Mouse (Mus musculus) megakaryocyte, adult 5-6 weeks (primary cell): ENCODE results near the gene Fcrl5. TPM values are rescaled to one million over a fixed set of nuclear protein-coding genes. Genes with fewer than 3 reads are reported as not detected.

ENCODE experiments used
- ATAC-seq: 2 replicates; pipeline ENCODE4 v1.8.0; 2016; ENCODE audit warnings: mild to moderate bottlenecking, inconsistent platforms; ENCODE audit not compliant: poor library complexity, severe bottlenecking
- total RNA-seq, 2 experiments: library from RNA; stranded (forward) in 1 of 2; stranded (reverse) in 1 of 2; fragments of 153-499, 151-499 nt in 1 of 2; fragments of 221-1000, 200-1000 nt in 1 of 2; gene quantifications; 2 replicates each; pipeline versions ENCODE4 v1.2.3 to v1.2.4; 2015 to 2017

Gene Fcrl5
- total RNA-seq, 2 experiments from 2014 or later: not detected

GRCm38 (mm10) chr3:87528021-87528420 is 92.4 kb downstream of the Fcrl5 start:
- ATAC-seq: no peak

- no peak for ATAC-seq
These were observed 93.3 kb downstream of the Fcrl5 start for GRCm38 (mm10) chr3:87528841-87529240.

GRCm38 (mm10) chr3:87529568-87529967 is 94.0 kb downstream of the Fcrl5 start:
- peak; percentile 64 for ATAC-seq

GRCm38 (mm10) chr3:87530234-87530633 is 94.7 kb downstream of the Fcrl5 start:
- no peak for ATAC-seq

GRCm38 (mm10) chr3:87533667-87534378 is 98.2 kb downstream of the Fcrl5 start:
- no peak for ATAC-seq

- no peak for ATAC-seq
These were observed 102.5 kb downstream of the Fcrl5 start for GRCm38 (mm10) chr3:87538034-87538433.

GRCm38 (mm10) chr3:87540028-87540675 is 104.6 kb downstream of the Fcrl5 start:
- no peak for ATAC-seq

GRCm38 (mm10) chr3:87540714-87541113 is 105.1 kb downstream of the Fcrl5 start:
- no peak for ATAC-seq

- ATAC-seq: no peak
These were observed 107.1 kb downstream of the Fcrl5 start for GRCm38 (mm10) chr3:87542481-87543215.

- ATAC-seq: no peak
These were observed 110.0 kb downstream of the Fcrl5 start for GRCm38 (mm10) chr3:87545554-87545953.

- no peak for ATAC-seq
These were observed 110.7 kb downstream of the Fcrl5 start for GRCm38 (mm10) chr3:87546291-87546721.

GRCm38 (mm10) chr3:87549908-87550307 is 114.3 kb downstream of the Fcrl5 start:
- ATAC-seq: no peak

Other genes with a start within 250 kb of the Fcrl5 start
- gene Fcrls, start 172.0 kb upstream of the Fcrl5 start, total RNA-seq (2015): 0.49 TPM in 1 of 2 replicates, not detected in the other
- 0.22 and 3.5 TPM in 2 replicates for gene Fcrls, start 172.0 kb upstream of the Fcrl5 start, total RNA-seq (2017)
- 0.62 TPM in 1 of 2 replicates, not detected in the other for gene Cd5l, start 77.9 kb upstream of the Fcrl5 start, total RNA-seq (2015)
- gene Cd5l, start 77.9 kb upstream of the Fcrl5 start, total RNA-seq (2017): 0.70 and 1.7 TPM in 2 replicates
- 4.0 and 5.8 TPM in 2 replicates for gene Fcrl1, start 59.4 kb upstream of the Fcrl5 start, total RNA-seq (2015)
- 2.9 and 3.6 TPM in 2 replicates for gene Fcrl1, start 59.4 kb upstream of the Fcrl5 start, total RNA-seq (2017)
- gene Etv3, start 89.6 kb downstream of the Fcrl5 start, total RNA-seq (2015): 12.9 and 13.8 TPM in 2 replicates
- gene Etv3, start 89.6 kb downstream of the Fcrl5 start, total RNA-seq (2017): 14.6 and 16.7 TPM in 2 replicates
- 18.9 and 20.3 TPM in 2 replicates for gene Arhgef11, start 181.8 kb downstream of the Fcrl5 start, total RNA-seq (2015)
- gene Arhgef11, start 181.8 kb downstream of the Fcrl5 start, total RNA-seq (2017): 14.1 and 19.8 TPM in 2 replicates